Mouse (Mus musculus): ENCODE measurements at regions not wholly inside any gene's neighbourhood (a gene's known extent, or its start where the extent isn't known, plus 50 kb on each side); places are given as distances from the start of the nearest gene placed in this dataset.
"Not testable (repeated sequence)": the region's sequence is repeated elsewhere in the genome, so short reads cannot be mapped to it uniquely, and the experiment has no call there.

GRCm38 (mm10) chr5:97807171-97807570 is 223.7 kb downstream of the Antxr2 start:
- no peak overlapping the region for H3K9ac ChIP-seq (ENCODE audit: low read depth, poor library complexity, severe bottlenecking)
- no peak for TF ChIP-seq CTCF (IDR thresholded peaks at IDR 0.05; ENCODE audit: low read depth, low read length)
- no peak for TF ChIP-seq EP300 (IDR thresholded peaks at IDR 0.05; ENCODE audit: insufficient read depth, low read depth, low read length)
- TF ChIP-seq POLR2A (IDR thresholded peaks at IDR 0.05; ENCODE audit: insufficient read depth, low read length): no peak
- H3K4me1 ChIP-seq (ENCODE audit: control insufficient read depth, insufficient read depth, low read length): no peaks in the 10 kb centered on the region
- no peaks in the 10 kb centered on the region for H3K36me3 ChIP-seq (ENCODE audit: control insufficient read depth, insufficient read depth, low read length, poor library complexity, severe bottlenecking)
- no peak overlapping the region for H3K27ac ChIP-seq (ENCODE audit: insufficient read depth, low read length)
- H3K9me3 ChIP-seq (replicated peaks; ENCODE audit: control insufficient read depth, insufficient read depth, low read length, poor library complexity, severe bottlenecking): no peaks in the 10 kb centered on the region
- no peaks in the 10 kb centered on the region for H3K27me3 ChIP-seq (ENCODE audit: control insufficient read depth, insufficient read depth, low read length, poor library complexity, severe bottlenecking)
- H3K4me3 ChIP-seq (ENCODE audit: low read depth, low read length): no peak overlapping the region

- H3K27me3 ChIP-seq (ENCODE audit: control insufficient read depth, insufficient read depth, low read length, poor library complexity, severe bottlenecking): no peaks in the 10 kb centered on the region
- H3K4me3 ChIP-seq (ENCODE audit: low read depth, low read length): no peak overlapping the region
- H3K27ac ChIP-seq (ENCODE audit: insufficient read depth, low read length): no peak overlapping the region
- H3K4me1 ChIP-seq (ENCODE audit: control insufficient read depth, insufficient read depth, low read length): no peaks in the 10 kb centered on the region
- TF ChIP-seq CTCF (IDR thresholded peaks at IDR 0.05; ENCODE audit: low read depth, low read length) (no peak), POLR2A (IDR thresholded peaks at IDR 0.05; ENCODE audit: insufficient read depth, low read length) (no peak), EP300 (IDR thresholded peaks at IDR 0.05; ENCODE audit: insufficient read depth, low read depth, low read length) (no peak)
- H3K36me3 ChIP-seq (ENCODE audit: control insufficient read depth, insufficient read depth, low read length, poor library complexity, severe bottlenecking): no peaks in the 10 kb centered on the region
- no peak overlapping the region for H3K9ac ChIP-seq (ENCODE audit: low read depth, poor library complexity, severe bottlenecking)
- H3K9me3 ChIP-seq (replicated peaks; ENCODE audit: control insufficient read depth, insufficient read depth, low read length, poor library complexity, severe bottlenecking): no peaks in the 10 kb centered on the region
These were observed 224.1 kb downstream of the Antxr2 start for GRCm38 (mm10) chr5:97806754-97807153.

GRCm38 (mm10) chr5:97800017-97800416 is 230.8 kb downstream of the Antxr2 start:
- Histone ChIP-seq H3K4me1 (ENCODE audit: control insufficient read depth, insufficient read depth, low read length) (no peaks in the 10 kb centered on the region), H3K27me3 (ENCODE audit: control insufficient read depth, insufficient read depth, low read length, poor library complexity, severe bottlenecking) (no peaks in the 10 kb centered on the region), H3K27ac (ENCODE audit: insufficient read depth, low read length) (no peak overlapping the region), H3K4me3 (ENCODE audit: low read depth, low read length) (no peak overlapping the region), H3K36me3 (ENCODE audit: control insufficient read depth, insufficient read depth, low read length, poor library complexity, severe bottlenecking) (no peaks in the 10 kb centered on the region), H3K9ac (ENCODE audit: low read depth, poor library complexity, severe bottlenecking) (no peak overlapping the region), H3K9me3 (replicated peaks; ENCODE audit: control insufficient read depth, insufficient read depth, low read length, poor library complexity, severe bottlenecking) (no peaks in the 10 kb centered on the region)
- TF ChIP-seq CTCF (IDR thresholded peaks at IDR 0.05; ENCODE audit: low read depth, low read length): no peak
- TF ChIP-seq EP300 (IDR thresholded peaks at IDR 0.05; ENCODE audit: insufficient read depth, low read depth, low read length): no peak
- TF ChIP-seq POLR2A (IDR thresholded peaks at IDR 0.05; ENCODE audit: insufficient read depth, low read length): no peak

GRCm38 (mm10) chr5:97788175-97788574 is 242.7 kb downstream of the Antxr2 start:
- Histone ChIP-seq H3K9ac (ENCODE audit: low read depth, poor library complexity, severe bottlenecking) (no peak overlapping the region), H3K36me3 (ENCODE audit: control insufficient read depth, insufficient read depth, low read length, poor library complexity, severe bottlenecking) (no peaks in the 10 kb centered on the region), H3K9me3 (replicated peaks; ENCODE audit: control insufficient read depth, insufficient read depth, low read length, poor library complexity, severe bottlenecking) (no peaks in the 10 kb centered on the region), H3K4me1 (ENCODE audit: control insufficient read depth, insufficient read depth, low read length) (no peaks in the 10 kb centered on the region), H3K27me3 (ENCODE audit: control insufficient read depth, insufficient read depth, low read length, poor library complexity, severe bottlenecking) (no peaks in the 10 kb centered on the region), H3K27ac (ENCODE audit: insufficient read depth, low read length) (no peak overlapping the region), H3K4me3 (ENCODE audit: low read depth, low read length) (no peak overlapping the region)
- no peak for TF ChIP-seq POLR2A (IDR thresholded peaks at IDR 0.05; ENCODE audit: insufficient read depth, low read length)
- no peak for TF ChIP-seq CTCF (IDR thresholded peaks at IDR 0.05; ENCODE audit: low read depth, low read length)
- no peak for TF ChIP-seq EP300 (IDR thresholded peaks at IDR 0.05; ENCODE audit: insufficient read depth, low read depth, low read length)

GRCm38 (mm10) chr5:97787001-97787400 is 243.8 kb downstream of the Antxr2 start:
- no peaks in the 10 kb centered on the region for H3K36me3 ChIP-seq (ENCODE audit: control insufficient read depth, insufficient read depth, low read length, poor library complexity, severe bottlenecking)
- TF ChIP-seq POLR2A (IDR thresholded peaks at IDR 0.05; ENCODE audit: insufficient read depth, low read length) (no peak), EP300 (IDR thresholded peaks at IDR 0.05; ENCODE audit: insufficient read depth, low read depth, low read length) (no peak), CTCF (IDR thresholded peaks at IDR 0.05; ENCODE audit: low read depth, low read length) (no peak)
- no peaks in the 10 kb centered on the region for H3K4me1 ChIP-seq (ENCODE audit: control insufficient read depth, insufficient read depth, low read length)
- no peaks in the 10 kb centered on the region for H3K9me3 ChIP-seq (replicated peaks; ENCODE audit: control insufficient read depth, insufficient read depth, low read length, poor library complexity, severe bottlenecking)
- no peak overlapping the region for H3K4me3 ChIP-seq (ENCODE audit: low read depth, low read length)
- no peak overlapping the region for H3K27ac ChIP-seq (ENCODE audit: insufficient read depth, low read length)
- H3K9ac ChIP-seq (ENCODE audit: low read depth, poor library complexity, severe bottlenecking): no peak overlapping the region
- no peaks in the 10 kb centered on the region for H3K27me3 ChIP-seq (ENCODE audit: control insufficient read depth, insufficient read depth, low read length, poor library complexity, severe bottlenecking)

GRCm38 (mm10) chr5:97775100-97775499 is 255.7 kb downstream of the Antxr2 start:
- not testable (repeated sequence) for H3K4me1 ChIP-seq (ENCODE audit: control insufficient read depth, insufficient read depth, low read length); H3K36me3 ChIP-seq (ENCODE audit: control insufficient read depth, insufficient read depth, low read length, poor library complexity, severe bottlenecking); H3K27ac ChIP-seq (ENCODE audit: insufficient read depth, low read length); H3K9me3 ChIP-seq (replicated peaks; ENCODE audit: control insufficient read depth, insufficient read depth, low read length, poor library complexity, severe bottlenecking); H3K4me3 ChIP-seq (ENCODE audit: low read depth, low read length); H3K9ac ChIP-seq (ENCODE audit: low read depth, poor library complexity, severe bottlenecking); H3K27me3 ChIP-seq (ENCODE audit: control insufficient read depth, insufficient read depth, low read length, poor library complexity, severe bottlenecking)

- not testable (repeated sequence) for H3K27me3 ChIP-seq (ENCODE audit: control insufficient read depth, insufficient read depth, low read length, poor library complexity, severe bottlenecking); H3K9ac ChIP-seq (ENCODE audit: low read depth, poor library complexity, severe bottlenecking); H3K4me1 ChIP-seq (ENCODE audit: control insufficient read depth, insufficient read depth, low read length); H3K36me3 ChIP-seq (ENCODE audit: control insufficient read depth, insufficient read depth, low read length, poor library complexity, severe bottlenecking); H3K27ac ChIP-seq (ENCODE audit: insufficient read depth, low read length); H3K4me3 ChIP-seq (ENCODE audit: low read depth, low read length); H3K9me3 ChIP-seq (replicated peaks; ENCODE audit: control insufficient read depth, insufficient read depth, low read length, poor library complexity, severe bottlenecking)
These were observed 257.4 kb downstream of the Antxr2 start for GRCm38 (mm10) chr5:97773451-97773850.

Data from ES-Bruce4 (cell line).